Mouse (Mus musculus) hindbrain, embryonic 12.5 days (tissue): ENCODE results near the gene Pitpnc1. TPM values are rescaled to one million over a fixed set of nuclear protein-coding genes. Genes with fewer than 3 reads are reported as not detected.
A peak's percentile ranks its signal among the peaks of the same experiment; 100 is the strongest.

Experiments used
- ATAC-seq: fragments of 200-750 bp; cut with Nextera tagmentation; 2 replicates; pipeline ENCODE4 v1.8.0; 2017; ENCODE audit warnings: moderate TSS enrichment; ENCODE audit not compliant: low FRiP score
- H3K27ac ChIP-seq: fragments of 300-500 bp; sonication (generic); 2 replicates; pipeline ENCODE4 v1.5.1; 2016; ENCODE audit warnings: mild to moderate bottlenecking
- H3K27me3 ChIP-seq: fragments of 300-500 bp; sonication (generic); 2 replicates; pipeline ENCODE4 v1.6.1; 2016; ENCODE audit warnings: mild to moderate bottlenecking
- H3K36me3 ChIP-seq: fragments of 300-500 bp; sonication (generic); 2 replicates; pipeline ENCODE4 v1.6.1; 2016; ENCODE audit warnings: mild to moderate bottlenecking
- H3K4me1 ChIP-seq: fragments of 300-500 bp; sonication (generic); 2 replicates; pipeline ENCODE4 v1.6.1; 2016
- H3K4me2 ChIP-seq: fragments of 300-500 bp; sonication (generic); replicated peaks from 2 replicates; pipeline ENCODE4 v1.6.1; 2016; ENCODE audit warnings: mild to moderate bottlenecking
- H3K4me3 ChIP-seq: fragments of 300-500 bp; sonication (generic); 2 replicates; pipeline ENCODE4 v1.5.1; 2016; ENCODE audit warnings: mild to moderate bottlenecking
- H3K9ac ChIP-seq: fragments of 300-500 bp; sonication (generic); 2 replicates; pipeline ENCODE4 v1.6.1; 2016; ENCODE audit warnings: mild to moderate bottlenecking, moderate library complexity
- H3K9me3 ChIP-seq: fragments of 300-500 bp; sonication (generic); replicated peaks from 2 replicates; pipeline ENCODE4 v1.6.1; 2016; ENCODE audit warnings: mild to moderate bottlenecking
- WGBS: fragments of 180-500 bp; shearing (Covaris S2); methylation state at CpG from one replicate; pipeline ENCODE4 v1.1.7; 2016; 5-methylcytosine and 5-hydroxymethylcytosine counted together
- polyA plus RNA-seq: library from polyadenylated mRNA; unstranded; fragments of >200 nt; fragmentation: Nextera tagmentation; extraction: Ambion mirVana; gene quantifications from 2 replicates; pipeline ENCODE4 v1.2.1, GENCODE M21; 2016

Gene Pitpnc1
- polyA plus RNA-seq, 1 experiment from 2014 or later: 36.5 TPM

- Histone ChIP-seq H3K9me3 (0 out of 2 replicates have a peak, but pooled peaks cover 2% of the 10 kb centered on the region), H3K9ac (no peak overlapping the region), H3K4me2 (no peak overlapping the region), H3K4me3 (no peak overlapping the region), H3K36me3 (no peaks in the 10 kb centered on the region), H3K4me1 (peaks cover 14% of the 10 kb centered on the region), H3K27ac (0 out of 2 replicates have a peak overlapping the region, but pooled peaks have one; percentile 5), H3K27me3 (no peaks in the 10 kb centered on the region)
- WGBS: 71% methylated on average over 5 of the region's 5 CpGs
- ATAC-seq: no peak
These were observed 48.1 kb downstream of the Pitpnc1 start for GRCm38 (mm10) chr11:107422356-107422754.

- Histone ChIP-seq H3K27ac (0 out of 2 replicates have a peak overlapping the region, but pooled peaks have one; percentile 5), H3K4me1 (peaks cover 19% of the 10 kb centered on the region), H3K9me3 (no peaks in the 10 kb centered on the region), H3K36me3 (no peaks in the 10 kb centered on the region), H3K4me2 (no peak overlapping the region), H3K27me3 (no peaks in the 10 kb centered on the region), H3K4me3 (no peak overlapping the region), H3K9ac (no peak overlapping the region)
- WGBS: 69% methylated on average over 5 of the region's 5 CpGs
- ATAC-seq: no peak
These were observed 48.6 kb downstream of the Pitpnc1 start for GRCm38 (mm10) chr11:107421751-107422355.

- Histone ChIP-seq H3K9me3 (no peaks in the 10 kb centered on the region), H3K4me1 (peaks cover 36% of the 10 kb centered on the region), H3K36me3 (no peaks in the 10 kb centered on the region), H3K9ac (no peak overlapping the region), H3K4me2 (no peak overlapping the region), H3K27ac (peak overlapping the region; percentile 64), H3K27me3 (no peaks in the 10 kb centered on the region), H3K4me3 (no peak overlapping the region)
- WGBS: 39% methylated on average over 7 of the region's 7 CpGs
- ATAC-seq: no peak
These were observed 50.6 kb downstream of the Pitpnc1 start for GRCm38 (mm10) chr11:107419925-107420324.

GRCm38 (mm10) chr11:107417041-107417583, 53.4 kb downstream of the Pitpnc1 start:
- Histone ChIP-seq H3K9me3 (no peaks in the 10 kb centered on the region), H3K4me3 (no peak overlapping the region), H3K4me1 (peaks cover 45% of the 10 kb centered on the region), H3K27me3 (no peaks in the 10 kb centered on the region), H3K9ac (no peak overlapping the region), H3K36me3 (no peaks in the 10 kb centered on the region), H3K4me2 (0 out of 2 replicates have a peak overlapping the region, but pooled peaks have one; percentile 5), H3K27ac (peak overlapping the region; percentile 79)
- ATAC-seq: no peak
- WGBS: 53% methylated on average over 14 of the region's 14 CpGs

GRCm38 (mm10) chr11:107416561-107416926, 54.0 kb downstream of the Pitpnc1 start:
- peak overlapping the region; percentile 39 for H3K4me2 ChIP-seq
- peak; percentile 49; the same call in 1 of the 2 replicates for ATAC-seq
- no peaks in the 10 kb centered on the region for H3K36me3 ChIP-seq
- H3K9me3 ChIP-seq: no peaks in the 10 kb centered on the region
- peak overlapping the region; percentile 86 for H3K27ac ChIP-seq
- no peak overlapping the region for H3K4me3 ChIP-seq
- 6% methylated on average over 4 of the region's 4 CpGs for WGBS
- H3K4me1 ChIP-seq: peaks cover 46% of the 10 kb centered on the region
- H3K9ac ChIP-seq: no peak overlapping the region
- no peaks in the 10 kb centered on the region for H3K27me3 ChIP-seq

- WGBS: 29% methylated on average over 10 of the region's 10 CpGs
- no peak overlapping the region for H3K9ac ChIP-seq
- H3K4me2 ChIP-seq: peak overlapping the region; percentile 39
- no peaks in the 10 kb centered on the region for H3K36me3 ChIP-seq
- no peaks in the 10 kb centered on the region for H3K9me3 ChIP-seq
- peaks cover 47% of the 10 kb centered on the region for H3K4me1 ChIP-seq
- no peaks in the 10 kb centered on the region for H3K27me3 ChIP-seq
- no peak for ATAC-seq
- H3K27ac ChIP-seq: peak overlapping the region; percentile 86
- H3K4me3 ChIP-seq: no peak overlapping the region
These were observed 54.5 kb downstream of the Pitpnc1 start for GRCm38 (mm10) chr11:107415901-107416560.

GRCm38 (mm10) chr11:107414996-107415747, 55.3 kb downstream of the Pitpnc1 start:
- no peaks in the 10 kb centered on the region for H3K36me3 ChIP-seq
- H3K27me3 ChIP-seq: no peaks in the 10 kb centered on the region
- no peak for ATAC-seq
- 74% methylated on average over 11 of the region's 11 CpGs for WGBS
- no peak overlapping the region for H3K9ac ChIP-seq
- no peak overlapping the region for H3K4me2 ChIP-seq
- peak overlapping the region; percentile 53 for H3K27ac ChIP-seq
- no peaks in the 10 kb centered on the region for H3K9me3 ChIP-seq
- H3K4me3 ChIP-seq: no peak overlapping the region
- peaks cover 47% of the 10 kb centered on the region for H3K4me1 ChIP-seq

- H3K9ac ChIP-seq: no peak overlapping the region
These were observed 57.2 kb downstream of the Pitpnc1 start for GRCm38 (mm10) chr11:107413251-107413655.

GRCm38 (mm10) chr11:107412128-107412527, 58.4 kb downstream of the Pitpnc1 start:
- no peak for ATAC-seq
- Histone ChIP-seq H3K4me2 (no peak overlapping the region), H3K27me3 (no peaks in the 10 kb centered on the region), H3K4me1 (peaks cover 41% of the 10 kb centered on the region), H3K4me3 (no peak overlapping the region), H3K9ac (no peak overlapping the region), H3K9me3 (no peaks in the 10 kb centered on the region), H3K27ac (0 out of 2 replicates have a peak overlapping the region, but pooled peaks have one; percentile 12), H3K36me3 (no peaks in the 10 kb centered on the region)
- 82% methylated on average over 4 of the region's 4 CpGs for WGBS

More at GRCm38 (mm10) chr11:107413251-107413655, 57.2 kb downstream of the Pitpnc1 start:
- H3K9me3 ChIP-seq: no peaks in the 10 kb centered on the region
- H3K4me3 ChIP-seq: peak overlapping the region; percentile 17; the same call in 1 of the 2 replicates
- WGBS: 1% methylated on average over 14 of the region's 14 CpGs
- peak overlapping the region; percentile 46 for H3K4me2 ChIP-seq
- H3K4me1 ChIP-seq: peaks cover 43% of the 10 kb centered on the region
- ATAC-seq: peak; percentile 79
- peak overlapping the region; percentile 72 for H3K27ac ChIP-seq
- H3K27me3 ChIP-seq: no peaks in the 10 kb centered on the region
- H3K36me3 ChIP-seq: no peaks in the 10 kb centered on the region

- Histone ChIP-seq H3K4me3 (no peak overlapping the region), H3K9ac (no peak overlapping the region), H3K9me3 (no peaks in the 10 kb centered on the region), H3K27me3 (no peaks in the 10 kb centered on the region), H3K36me3 (no peaks in the 10 kb centered on the region), H3K27ac (no peak overlapping the region), H3K4me1 (peaks cover 36% of the 10 kb centered on the region), H3K4me2 (no peak overlapping the region)
- 82% methylated on average over 9 of the region's 9 CpGs for WGBS
- no peak for ATAC-seq
These were observed 58.9 kb downstream of the Pitpnc1 start for GRCm38 (mm10) chr11:107411576-107411975.

GRCm38 (mm10) chr11:107410804-107411203, 59.7 kb downstream of the Pitpnc1 start:
- peaks cover 29% of the 10 kb centered on the region for H3K4me1 ChIP-seq
- no peak overlapping the region for H3K9ac ChIP-seq
- no peaks in the 10 kb centered on the region for H3K9me3 ChIP-seq
- no peak overlapping the region for H3K4me3 ChIP-seq
- H3K27ac ChIP-seq: no peak overlapping the region
- H3K36me3 ChIP-seq: no peaks in the 10 kb centered on the region
- H3K27me3 ChIP-seq: no peaks in the 10 kb centered on the region
- ATAC-seq: no peak
- H3K4me2 ChIP-seq: no peak overlapping the region
- WGBS: 85% methylated on average over 7 of the region's 7 CpGs
